Mouse (Mus musculus): Measurements from ENCODE around the gene Lsm3. TPM values are rescaled to one million over a fixed set of nuclear protein-coding genes. Genes with fewer than 3 reads are reported as not detected.

Gene Lsm3
- total RNA-seq, 2 experiments from 2014 or later, result 46.1 to 54.1 TPM

DNA sequence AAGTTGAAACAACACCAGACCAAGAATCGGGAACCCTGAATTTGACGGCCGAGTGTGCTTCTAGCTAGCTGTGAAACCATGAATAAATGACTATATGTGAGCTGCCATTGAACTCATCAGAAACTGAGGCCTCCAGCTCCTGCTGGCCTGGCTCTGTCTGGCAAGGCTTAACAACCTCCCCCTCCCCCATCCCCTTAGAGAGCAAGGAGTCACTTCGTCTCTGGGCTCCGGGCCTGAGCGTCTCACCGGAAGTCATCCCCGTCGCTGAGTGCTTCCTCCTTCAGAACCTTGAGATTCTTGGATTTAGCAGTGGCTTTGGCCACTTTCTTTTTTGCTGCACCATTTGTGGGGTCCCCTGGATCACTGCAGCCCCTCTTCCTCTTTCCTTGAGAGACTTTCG, 5.5 kb upstream of the Lsm3 start:
- DNase-seq, result no peak

DNA sequence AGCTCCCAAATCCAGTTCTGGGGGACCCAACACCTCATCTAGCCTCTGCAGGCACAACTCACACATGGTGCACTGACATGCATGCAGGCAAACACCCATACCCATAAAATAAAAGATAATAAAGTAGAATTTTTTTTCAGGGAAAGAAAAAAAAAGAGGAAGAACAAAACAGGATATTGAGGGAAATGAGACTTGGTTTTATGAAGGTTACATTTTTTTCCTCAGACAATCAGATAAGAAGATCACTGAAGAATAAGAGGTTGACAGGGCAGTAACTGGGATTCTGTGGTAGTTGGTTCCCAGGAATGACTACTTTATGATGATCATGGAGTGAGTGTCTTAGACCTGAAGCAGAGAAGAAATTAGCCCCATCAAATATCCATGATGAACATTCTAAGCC, 1.6 kb upstream of the Lsm3 start:
- no peak for DNase-seq

DNA sequence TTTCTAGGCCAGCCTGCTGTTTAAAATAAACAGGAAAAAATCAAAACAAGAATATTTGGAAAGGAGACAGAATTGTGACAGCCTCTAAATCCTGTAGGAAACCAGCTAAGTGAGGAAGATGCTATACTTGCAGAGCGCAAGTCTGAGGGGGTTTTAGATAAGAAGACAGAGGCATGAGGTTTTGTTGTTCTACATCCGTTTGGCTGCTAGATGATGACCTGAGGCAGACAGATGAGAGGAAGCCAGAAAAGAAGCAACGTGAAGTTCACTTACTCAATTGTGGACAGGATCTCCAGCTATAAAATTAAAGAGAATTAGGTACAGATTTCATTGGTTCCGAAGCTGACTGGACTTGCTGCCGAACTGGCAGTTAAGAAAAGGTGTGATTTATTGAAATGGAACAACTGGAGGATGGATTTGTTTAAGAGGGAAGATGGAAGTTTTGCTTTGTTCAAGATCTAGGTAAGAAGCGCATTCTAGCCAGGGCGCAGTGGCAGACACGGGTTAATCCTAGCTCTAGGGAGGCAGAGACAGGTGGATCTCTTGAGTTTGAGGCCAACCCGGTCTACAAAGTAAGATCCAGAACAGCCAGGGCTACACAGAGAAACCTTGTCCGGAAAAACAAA, 878 bp upstream of the Lsm3 start:
- DNase-seq, result no peak

- DNase-seq, result no peak
These were observed 2.8 kb downstream of the Lsm3 start for GRCm38 (mm10) chr6:91518454-91519020.

GRCm38 (mm10) chr6:91522816-91523215, 7.1 kb downstream of the Lsm3 start:
- DNase-seq, result no peak

- no peak for DNase-seq
These were observed 9.8 kb downstream of the Lsm3 start for GRCm38 (mm10) chr6:91525544-91525943.

- DNase-seq, result no peak
These were observed 11.6 kb downstream of the Lsm3 start for GRCm38 (mm10) chr6:91527227-91527860.

- DNase-seq, result peak; percentile 25
These were observed 12.5 kb downstream of the Lsm3 start for GRCm38 (mm10) chr6:91528265-91528664.

DNA sequence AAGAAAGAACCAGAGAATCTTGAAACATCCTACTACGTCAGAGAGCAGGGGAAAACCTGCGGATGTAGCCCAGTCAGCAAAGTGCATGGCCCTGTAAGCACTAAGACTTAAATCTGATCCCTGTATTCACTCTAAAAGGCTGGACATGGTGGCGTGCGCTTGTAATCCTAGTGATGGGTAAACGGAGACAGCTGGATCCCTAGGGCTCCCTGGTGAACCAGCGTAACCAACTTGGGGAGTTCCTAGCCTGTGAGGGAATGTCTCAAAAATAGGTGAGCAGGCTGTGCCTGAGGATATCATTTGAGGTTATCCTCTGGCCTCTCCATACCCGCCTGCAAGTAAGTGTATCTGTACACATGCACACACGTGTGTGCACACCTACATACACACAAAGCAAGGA, 14.9 kb downstream of the Lsm3 start:
- DNase-seq, result no peak

DNA sequence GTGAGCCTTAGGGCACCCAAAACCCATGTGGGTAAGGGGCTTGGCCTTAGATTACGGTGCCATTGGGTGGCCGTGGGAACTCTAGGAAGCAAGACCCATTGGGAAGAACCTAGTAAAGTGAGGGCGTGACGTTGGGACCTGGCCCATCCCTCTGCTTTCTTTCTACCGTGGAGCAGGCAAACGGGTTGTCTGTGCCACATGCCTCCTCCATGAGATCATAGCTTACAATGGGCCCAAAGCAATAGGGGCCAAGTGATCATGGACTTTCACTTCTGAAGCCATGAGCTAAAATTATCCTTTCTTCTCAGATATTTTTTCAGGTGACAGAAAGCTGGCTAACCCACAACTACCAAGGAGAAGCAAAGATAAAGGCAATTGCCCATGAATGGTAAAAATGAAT, 15.5 kb downstream of the Lsm3 start:
- DNase-seq, result no peak

DNA sequence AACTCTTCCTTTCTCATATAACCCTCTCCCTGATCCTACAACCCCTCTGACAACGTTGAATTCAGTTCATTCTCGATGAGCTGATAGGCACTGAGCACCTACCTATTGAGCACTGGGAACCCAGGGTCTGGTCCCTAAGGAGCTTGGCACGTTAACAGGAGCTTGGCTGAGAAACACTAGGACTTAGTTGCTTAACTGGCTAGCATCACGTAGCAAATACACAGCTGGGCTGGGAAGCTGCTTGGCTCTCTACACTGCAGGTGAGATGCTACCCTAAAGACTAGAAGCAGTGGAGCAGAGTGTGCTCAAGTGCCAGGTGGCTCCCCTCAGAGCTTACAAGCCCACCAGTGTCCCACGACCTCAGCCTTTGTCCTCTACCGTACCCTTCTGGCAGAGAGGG, 16.9 kb downstream of the Lsm3 start:
- DNase-seq, result no peak

DNA sequence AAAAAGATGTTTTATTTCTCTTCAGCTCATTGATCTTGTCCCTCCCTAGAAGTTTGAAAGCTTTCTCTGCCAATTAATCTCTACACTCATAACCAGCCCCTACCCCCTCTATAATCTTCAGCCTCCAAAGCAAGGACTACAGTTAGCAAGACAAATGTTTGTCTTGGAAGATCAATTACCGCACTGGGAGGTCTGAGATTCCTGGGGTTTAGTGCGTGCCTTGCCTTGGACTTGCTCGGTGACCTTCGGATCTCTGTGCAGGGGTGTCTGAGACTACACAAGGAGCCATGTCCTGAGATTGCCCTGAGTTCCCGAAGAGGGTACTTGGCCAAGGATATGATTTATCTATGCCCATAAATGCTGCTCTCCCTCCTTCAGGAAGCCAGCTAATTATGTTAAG, 17.6 kb downstream of the Lsm3 start:
- no peak for DNase-seq

- no peak for DNase-seq
These were observed 18.0 kb downstream of the Lsm3 start for GRCm38 (mm10) chr6:91533771-91534170.

DNA sequence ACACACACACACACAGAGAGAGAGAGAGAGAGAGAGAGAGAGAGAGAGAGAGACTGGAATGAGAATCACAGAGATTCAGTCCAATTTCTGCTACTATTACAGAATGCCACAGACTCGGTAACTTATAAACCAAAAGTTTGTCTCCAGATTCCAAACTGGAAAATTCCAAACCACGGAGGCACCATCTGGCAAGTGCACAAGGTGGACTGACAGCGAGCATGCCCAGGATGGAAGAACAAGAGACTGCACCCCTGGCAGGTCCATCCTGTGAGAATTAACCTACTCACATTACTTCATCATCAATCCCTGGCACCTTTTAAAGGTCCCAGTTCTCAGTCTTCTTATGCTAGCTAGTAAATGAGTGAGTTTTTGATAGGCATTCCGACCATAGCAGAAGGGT, 18.5 kb downstream of the Lsm3 start:
- DNase-seq, result no peak

GRCm38 (mm10) chr6:91535231-91535630, 19.5 kb downstream of the Lsm3 start:
- DNase-seq, result peak; percentile 29

DNA sequence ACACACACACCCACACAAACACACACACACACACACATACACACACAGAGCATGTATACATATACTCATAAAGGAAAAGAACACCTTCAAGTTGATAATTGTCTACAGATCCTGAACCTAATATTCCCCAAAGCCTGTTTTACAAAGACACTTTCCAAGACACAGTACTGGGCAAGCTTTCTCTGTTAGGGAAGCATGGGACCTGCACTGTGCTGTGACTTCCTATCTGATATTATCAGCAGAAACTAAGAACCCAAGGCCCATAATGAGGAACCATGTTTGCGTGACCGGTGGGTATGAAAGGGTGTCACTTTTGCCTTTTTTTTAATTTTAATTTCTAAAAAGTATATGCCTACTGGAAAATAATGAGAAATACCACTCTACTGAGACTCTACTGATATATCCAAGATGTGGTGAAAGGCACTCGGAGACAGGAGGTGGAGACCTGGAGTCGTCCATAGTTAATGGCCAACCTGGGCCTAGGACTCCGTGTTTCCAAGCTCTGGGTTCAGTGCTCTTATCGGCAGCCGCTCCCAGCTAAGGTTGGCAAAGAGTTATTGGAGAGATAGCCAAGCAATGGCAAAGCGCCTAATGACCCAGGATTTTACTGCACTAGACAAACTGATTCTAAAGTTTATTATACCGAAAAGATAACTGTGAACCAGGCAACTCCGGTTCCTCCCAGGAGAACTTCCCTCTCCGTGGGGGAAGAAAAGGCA, 20.5 kb downstream of the Lsm3 start:
- no peak for DNase-seq

DNA sequence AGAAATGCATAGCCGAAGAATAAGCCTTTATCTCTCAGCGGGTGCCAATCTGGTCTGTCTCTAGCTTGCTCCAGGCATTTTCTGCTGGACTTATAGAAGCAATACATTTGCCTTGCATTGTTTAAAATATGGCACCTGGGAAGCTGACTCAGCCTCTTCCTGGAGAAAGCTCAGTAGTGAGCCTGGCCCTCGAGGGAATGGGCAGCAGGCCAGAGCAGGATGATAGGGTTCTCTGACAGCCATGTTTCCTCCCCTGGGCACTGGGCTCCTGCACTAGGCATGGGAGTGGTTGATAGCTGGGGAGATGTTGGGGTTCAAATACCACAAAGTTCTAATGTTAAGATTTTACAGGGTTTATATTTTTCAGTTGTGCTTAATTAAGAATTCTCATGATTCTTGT, 25.5 kb downstream of the Lsm3 start:
- no peak for DNase-seq

- DNase-seq, result no peak
These were observed 27.3 kb downstream of the Lsm3 start for GRCm38 (mm10) chr6:91543056-91543455.

GRCm38 (mm10) chr6:91546241-91546884, 30.6 kb downstream of the Lsm3 start:
- no peak for DNase-seq

- DNase-seq, result no peak
These were observed 31.6 kb downstream of the Lsm3 start for GRCm38 (mm10) chr6:91547313-91547712.

GRCm38 (mm10) chr6:91549621-91550020, 33.9 kb downstream of the Lsm3 start:
- DNase-seq, result no peak

DNA sequence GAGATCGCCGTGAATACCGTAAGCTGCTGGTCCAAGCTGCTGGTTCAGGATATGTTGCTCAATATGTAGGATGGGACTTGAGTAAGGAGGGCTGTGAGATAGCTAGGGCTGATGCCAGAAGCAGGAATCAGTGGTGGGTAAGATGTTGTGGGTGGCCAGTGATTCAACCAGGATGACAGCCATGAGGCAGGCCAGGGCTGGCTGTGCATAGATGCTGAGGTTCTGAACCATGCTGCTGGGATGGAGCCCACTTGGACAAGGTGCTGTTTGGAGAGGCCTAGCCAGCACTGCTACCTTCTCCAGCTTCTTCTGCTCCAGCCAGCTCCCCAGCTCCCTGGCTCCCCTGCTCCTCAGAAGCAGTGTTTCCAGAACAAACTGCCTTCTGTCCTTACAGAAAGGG, 35.9 kb downstream of the Lsm3 start:
- DNase-seq, result no peak

- DNase-seq, result no peak
These were observed 37.0 kb downstream of the Lsm3 start for GRCm38 (mm10) chr6:91552693-91553092.
